Mouse (Mus musculus) liver, postnatal 0 days (tissue): ENCODE data around the gene Gm48551.

Source experiments
- CTCF ChIP-seq: sonication (generic); IDR thresholded peaks from 2 replicates; pipeline ENCODE4 v1.5.1; 2016; ENCODE audit warnings: antibody characterized with exemption, low read depth
- EP300 ChIP-seq: IDR thresholded peaks from 2 replicates; pipeline ENCODE4 v1.6.1; 2016; ENCODE audit warnings: antibody characterized with exemption, low read depth, mild to moderate bottlenecking

DNA sequence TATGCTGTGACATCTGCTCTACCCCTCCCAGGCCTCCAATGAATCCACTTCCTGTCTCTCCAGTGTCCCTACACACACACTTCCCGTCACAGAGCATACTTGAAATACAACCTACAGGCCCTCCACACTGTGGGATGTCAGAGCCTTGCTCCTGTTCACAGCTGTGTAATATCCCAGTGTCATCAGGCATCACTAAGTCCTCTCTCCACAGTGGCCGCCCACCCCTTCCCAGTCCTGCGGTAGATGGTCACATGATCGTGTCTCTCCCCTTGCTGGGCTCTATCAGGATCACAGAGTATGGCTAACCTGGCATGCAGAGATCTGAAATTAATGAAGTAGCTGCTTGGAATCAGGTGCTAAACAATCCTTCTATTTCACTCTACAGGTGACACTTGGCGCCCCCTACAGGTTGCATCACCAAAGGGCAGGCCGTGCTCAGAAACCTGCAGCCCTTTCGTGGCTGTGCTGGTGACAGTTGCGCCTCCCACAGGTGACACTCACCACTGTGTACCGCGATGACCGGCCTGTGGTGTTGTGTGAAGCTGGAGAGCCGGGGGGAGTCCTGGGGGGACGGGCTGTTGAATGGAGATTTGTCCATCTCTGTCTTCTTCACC lies 21.4 kb downstream of the Gm48551 start:
- TF ChIP-seq EP300 (no peak), CTCF (peak; percentile 84)
